Mouse (Mus musculus) cortical plate, adult 2 months (tissue): Measurements from ENCODE around the gene Gucy1b1. TPM values are rescaled to one million over a fixed set of nuclear protein-coding genes. Genes with fewer than 3 reads are reported as not detected.

Source experiments
- H3K27ac ChIP-seq: fragments of 200-500 bp; 2 replicates; pipeline ENCODE4 v1.5.1; 2012; ENCODE audit warnings: low read length, control low read depth, inconsistent platforms; ENCODE audit not compliant: insufficient read depth
- H3K4me1 ChIP-seq: fragments of 200-500 bp; 2 replicates; pipeline ENCODE4 v1.6.1; 2011; ENCODE audit warnings: low read length; ENCODE audit not compliant: control insufficient read depth, insufficient read depth
- H3K4me3 ChIP-seq: fragments of 200-500 bp; 2 replicates; pipeline ENCODE4 v1.5.1; 2011; ENCODE audit warnings: mild to moderate bottlenecking, low read length, control low read depth; ENCODE audit not compliant: insufficient read depth
- CTCF ChIP-seq: fragments of 200-500 bp; IDR thresholded peaks from 2 replicates; pipeline ENCODE4 v1.5.1; 2011; ENCODE audit warnings: mild to moderate bottlenecking, control low read depth, low read length; ENCODE audit not compliant: insufficient read depth; ENCODE audit errors: extremely low read depth
- POLR2A ChIP-seq: fragments of 200-500 bp; IDR thresholded peaks from 2 replicates; pipeline ENCODE4 v1.6.1; 2011; ENCODE audit warnings: mild to moderate bottlenecking, low read length, control low read depth; ENCODE audit not compliant: insufficient read depth; ENCODE audit errors: extremely low read depth
- polyA plus RNA-seq: library from polyadenylated mRNA; depleted of rRNA; stranded (reverse); fragments of >200 nt; gene quantifications from 2 replicates; pipeline ENCODE4 v1.2.3, GENCODE M21; 2012; rRNA removed

Gucy1b1 gene
- polyA plus RNA-seq = 120 and 121 TPM in 2 replicates

DNA sequence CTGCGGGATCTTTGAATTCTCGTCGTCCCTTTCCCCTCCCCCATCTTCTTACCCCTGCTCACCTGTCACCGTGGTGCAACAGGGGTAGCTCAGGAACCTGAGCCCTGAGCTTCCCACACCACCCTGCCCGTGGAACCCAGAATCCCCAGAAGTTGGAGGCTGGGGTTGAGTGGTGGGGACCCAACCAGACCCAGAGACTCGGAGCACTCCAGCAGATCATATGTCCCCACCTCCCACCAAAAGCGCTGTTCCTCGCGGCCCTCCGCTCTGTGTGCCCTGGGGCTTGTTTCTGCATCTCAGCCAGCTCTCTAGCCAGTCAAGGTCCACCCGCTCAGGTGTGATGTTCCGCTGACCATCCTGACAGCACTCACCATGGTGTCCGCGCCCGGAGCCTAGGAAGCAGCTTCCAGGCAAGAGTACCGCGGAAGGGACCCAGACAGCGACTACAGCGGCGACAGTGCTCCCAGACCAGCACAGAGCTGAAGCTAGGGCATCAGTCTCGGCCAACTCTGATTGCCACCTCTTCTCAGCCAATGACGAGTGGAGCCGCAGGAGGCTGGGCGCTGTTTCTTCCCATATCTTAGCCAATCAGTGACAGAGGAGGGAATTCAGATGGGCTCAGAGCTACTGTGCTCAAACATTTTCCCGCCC lies at the start of gene Gucy1b1:
Gucy1b1 (minus strand) TSS at position 489 of the 651 bp plus-strand sequence.
- Histone ChIP-seq H3K4me1 (peaks cover 5% of the 10 kb centered on the region), H3K27ac (peak within 1 kb of the TSS; percentile 54), H3K4me3 (peak within 1 kb of the TSS; percentile 66)
- peak; percentile 99 for TF ChIP-seq POLR2A
- TF ChIP-seq CTCF = no peak

DNA sequence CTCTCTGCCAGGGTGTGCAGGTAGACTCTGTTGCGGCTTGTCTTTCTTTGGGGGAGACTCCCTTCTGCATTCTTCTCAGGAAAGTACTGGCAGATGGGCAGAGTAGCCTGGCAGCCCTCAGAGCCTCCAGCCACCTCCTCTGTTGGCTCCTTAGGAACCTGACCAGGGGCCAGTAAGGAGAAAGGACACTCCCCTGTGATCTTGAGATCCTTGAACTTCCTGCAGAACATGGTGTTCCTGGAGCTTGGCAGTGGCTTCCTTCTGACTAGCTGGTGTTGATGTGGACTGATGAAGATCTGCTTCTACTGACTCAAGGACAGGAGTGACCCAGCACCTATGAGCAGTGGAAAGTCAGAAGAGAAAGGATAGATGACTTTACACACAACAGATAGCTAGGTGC lies 44.4 kb upstream of the Gucy1b1 start:
- TF ChIP-seq POLR2A (no peak), CTCF (no peak)
- Histone ChIP-seq H3K27ac (no peak overlapping the region), H3K4me3 (no peak overlapping the region), H3K4me1 (no peaks in the 10 kb centered on the region)

- Histone ChIP-seq H3K4me3 (no peak overlapping the region), H3K27ac (no peak overlapping the region), H3K4me1 (peaks cover 2% of the 10 kb centered on the region; the same call in 1 of the 2 replicates)
- TF ChIP-seq CTCF (no peak), POLR2A (no peak)
Observed at GRCm38 (mm10) chr3:82112439-82112838, 38.0 kb upstream of the Gucy1b1 start.

- 0 out of 2 replicates have a peak overlapping the region, but pooled peaks have one; percentile 40 for H3K27ac ChIP-seq
- peaks cover 2% of the 10 kb centered on the region; the same call in 1 of the 2 replicates for H3K4me1 ChIP-seq
- TF ChIP-seq POLR2A = no peak
- no peak for TF ChIP-seq CTCF
- H3K4me3 ChIP-seq = no peak overlapping the region
Observed at GRCm38 (mm10) chr3:82111986-82112385, 37.5 kb upstream of the Gucy1b1 start.

DNA sequence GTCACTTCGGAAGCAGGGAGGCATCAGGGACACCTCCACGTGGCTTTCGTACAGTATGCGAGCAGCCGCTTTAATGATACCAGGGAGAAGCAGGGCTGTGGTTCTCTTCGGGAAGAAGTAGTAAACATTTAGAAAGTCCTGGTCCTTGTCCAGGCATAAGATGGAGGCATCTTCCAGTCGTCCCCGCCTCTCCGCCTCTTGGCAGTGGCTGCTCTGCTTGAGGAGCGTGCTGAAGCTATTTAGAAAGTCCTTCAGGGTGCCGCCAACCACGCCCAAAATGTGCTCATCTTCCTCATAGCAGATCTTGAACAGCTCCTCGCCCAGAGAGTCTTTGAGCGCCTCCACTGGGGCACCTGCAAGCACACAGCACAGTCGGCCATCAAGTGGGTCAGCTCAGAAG lies 34.5 kb upstream of the Gucy1b1 start:
- no peak overlapping the region for H3K27ac ChIP-seq
- no peak overlapping the region for H3K4me3 ChIP-seq
- TF ChIP-seq POLR2A (no peak), CTCF (no peak)
- peaks cover 2% of the 10 kb centered on the region; the same call in 1 of the 2 replicates for H3K4me1 ChIP-seq

DNA sequence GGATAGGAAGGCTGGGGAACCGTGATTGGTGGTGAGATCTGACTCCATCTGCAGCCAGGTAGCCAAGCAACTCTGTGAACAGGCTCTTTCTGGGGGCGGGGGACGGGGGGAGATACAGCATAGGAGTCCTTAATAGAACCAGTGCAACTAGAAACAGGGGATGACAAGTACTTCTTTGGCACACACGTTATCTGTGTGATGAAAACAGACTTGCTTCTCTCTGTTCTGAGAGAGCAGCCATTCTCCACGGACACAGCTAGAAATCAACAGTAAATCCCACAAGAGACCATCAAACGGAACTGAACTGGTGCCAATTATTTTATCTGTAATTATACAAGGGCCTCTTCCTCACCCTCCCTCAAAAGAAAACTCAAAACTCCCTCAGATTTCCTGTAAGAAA lies 29.7 kb upstream of the Gucy1b1 start:
- no peak for TF ChIP-seq CTCF
- no peak for TF ChIP-seq POLR2A
- no peak overlapping the region for H3K27ac ChIP-seq
- H3K4me1 ChIP-seq = no peaks in the 10 kb centered on the region; the same call in 1 of the 2 replicates
- H3K4me3 ChIP-seq = no peak overlapping the region

GRCm38 (mm10) chr3:82099127-82099526 lies 24.6 kb upstream of the Gucy1b1 start:
- H3K4me3 ChIP-seq = no peak overlapping the region
- no peak overlapping the region for H3K27ac ChIP-seq
- no peaks in the 10 kb centered on the region for H3K4me1 ChIP-seq
- TF ChIP-seq CTCF (no peak), POLR2A (no peak)

DNA sequence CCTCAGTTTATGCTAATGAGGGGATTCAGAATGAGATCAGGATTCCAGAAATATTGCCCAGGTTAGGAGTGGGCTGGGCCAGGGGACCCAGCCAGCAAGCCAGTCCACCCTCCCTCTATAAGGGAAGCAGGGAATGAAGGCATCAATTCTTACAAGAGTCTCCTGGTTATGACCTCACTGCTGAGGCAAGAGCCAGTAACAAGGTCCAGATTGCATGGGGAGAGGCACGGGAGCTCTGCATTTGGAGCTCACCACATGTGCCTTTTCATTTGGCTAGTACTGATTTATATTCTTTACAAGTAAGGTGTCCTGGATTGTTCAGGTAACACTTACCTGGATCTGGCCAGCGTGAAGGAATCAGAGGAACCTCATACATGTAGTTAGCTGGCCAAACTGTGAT lies 22.3 kb upstream of the Gucy1b1 start:
- Histone ChIP-seq H3K4me3 (no peak overlapping the region), H3K4me1 (no peaks in the 10 kb centered on the region), H3K27ac (no peak overlapping the region)
- TF ChIP-seq CTCF (no peak), POLR2A (no peak)

DNA sequence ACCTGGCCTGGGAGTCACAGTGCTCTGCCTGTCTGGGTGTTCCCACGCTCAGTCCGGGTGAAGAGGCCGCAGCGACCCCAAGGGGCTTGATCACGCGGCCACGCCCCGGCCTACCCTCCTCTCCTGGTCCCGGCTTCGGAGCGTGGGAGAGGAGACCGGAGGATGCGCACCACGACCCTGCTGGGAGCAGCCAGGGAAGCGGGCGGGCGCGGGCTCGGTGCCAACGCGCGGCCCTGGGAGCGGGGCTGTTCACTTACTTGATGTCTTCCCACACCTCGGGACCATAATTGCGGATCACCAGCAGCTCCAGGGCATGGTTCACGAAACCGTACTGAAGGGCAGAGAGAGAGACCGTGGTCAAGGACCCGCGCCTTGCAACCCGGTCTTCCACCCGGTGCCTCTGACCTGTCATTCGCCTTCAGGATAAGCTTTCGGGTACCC lies 728 bp downstream of the Gucy1b1 start:
- Histone ChIP-seq H3K4me3 (peak overlapping the region; percentile 66), H3K27ac (peak overlapping the region; percentile 54), H3K4me1 (peaks cover 7% of the 10 kb centered on the region)
- no peak; the same call in 1 of the 2 replicates for TF ChIP-seq POLR2A
- TF ChIP-seq CTCF = no peak

DNA sequence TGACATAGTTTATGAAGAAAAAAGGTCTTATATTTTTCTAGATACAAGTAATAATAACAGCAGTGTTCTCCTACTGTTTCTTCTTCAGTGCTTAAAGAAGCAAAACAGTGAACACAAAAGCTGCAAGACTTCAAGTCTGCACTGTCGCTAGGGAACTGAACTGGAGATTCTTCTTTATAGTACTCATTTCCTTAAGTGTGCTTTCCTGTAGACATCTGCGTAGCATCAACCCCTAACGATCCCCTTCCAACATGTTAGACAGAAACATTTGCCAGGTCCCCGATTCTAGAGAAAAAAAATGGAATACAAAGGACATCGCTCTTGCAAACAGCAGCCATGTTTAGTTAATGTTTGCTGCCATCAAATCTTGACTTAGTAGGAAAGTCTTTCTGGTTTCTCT lies 6.7 kb downstream of the Gucy1b1 start:
- H3K4me3 ChIP-seq = no peak overlapping the region
- no peak for TF ChIP-seq CTCF
- no peak for TF ChIP-seq POLR2A

More for the DNA sequence above, 6.7 kb downstream of the Gucy1b1 start:
- no peak overlapping the region for H3K27ac ChIP-seq
- peaks cover 12% of the 10 kb centered on the region for H3K4me1 ChIP-seq
